Comparison of ENCODE assay signal across 7 mouse cellular contexts in the genomic region with DNA sequence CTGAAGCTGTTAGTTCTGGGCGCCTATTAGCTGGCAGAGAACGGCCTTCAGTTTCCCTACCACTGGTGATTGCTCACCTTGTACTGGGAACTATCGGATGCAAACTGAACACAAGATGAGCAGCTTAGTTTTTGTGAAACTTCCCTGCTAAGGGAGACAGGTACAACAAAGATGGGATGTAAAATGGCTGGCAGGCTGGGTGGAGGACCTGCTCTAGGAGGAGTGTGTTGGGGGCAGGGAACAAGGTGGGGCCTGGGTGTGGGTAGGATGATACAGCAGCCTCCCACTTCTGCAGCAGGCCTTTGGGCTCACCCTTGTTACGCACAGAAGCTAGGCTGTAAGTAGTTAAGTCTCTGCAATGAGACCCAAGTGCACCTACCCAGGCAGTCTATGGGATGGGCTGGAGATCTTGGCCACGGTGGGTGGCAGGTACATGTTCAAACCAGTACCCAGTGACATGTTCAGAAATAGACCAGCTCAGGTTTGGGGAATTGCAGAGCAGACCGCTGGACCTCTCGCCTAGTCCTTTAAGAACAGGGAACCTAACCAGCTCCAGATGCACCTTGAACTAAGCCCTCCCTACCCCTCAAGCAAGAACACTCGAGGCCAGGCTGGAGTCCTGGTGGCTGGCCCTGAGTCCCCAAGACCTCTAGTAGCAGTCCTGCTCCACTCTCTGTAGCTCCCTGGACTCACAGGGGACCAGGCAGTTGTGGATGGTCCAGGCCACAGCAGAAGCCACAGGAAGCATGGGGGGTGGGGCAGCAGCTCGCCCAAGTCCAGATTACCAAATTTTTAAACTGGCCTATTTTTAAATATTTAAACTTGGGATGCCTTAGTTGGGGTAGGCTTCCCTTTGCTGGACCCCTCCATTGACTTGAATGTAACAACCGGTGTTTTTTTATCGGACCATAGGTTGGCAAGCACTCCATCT. TPM values are rescaled to one million over a fixed set of nuclear protein-coding genes. Genes with fewer than 3 reads are reported as not detected.
DNase-seq lines count a peak whose midpoint lies in the region; ATAC-seq and TF ChIP-seq lines count a peak whose summit lies in the region.

No protein-coding gene starts in this region.

- H3K4me3 ChIP-seq in megakaryocyte, embryonic 14.5 days (replicated peaks) = peak overlapping the region; percentile 48
- H3K4me3 ChIP-seq in heart, postnatal 0 days (ENCODE audit: low read depth, low read length) = no peak overlapping the region
- peak overlapping the region; percentile 83; the same call in 1 of the 2 replicates for H3K4me3 ChIP-seq in liver, postnatal 0 days (ENCODE audit: low read depth, low read length)
- no peak overlapping the region for H3K4me3 ChIP-seq in stomach, embryonic 16.5 days (replicated peaks; ENCODE audit: low read length)

- H3K27me3 ChIP-seq in megakaryocyte, embryonic 14.5 days (replicated peaks) = no peaks in the 10 kb centered on the region
- no peaks in the 10 kb centered on the region for H3K27me3 ChIP-seq in heart, postnatal 0 days (ENCODE audit: control insufficient read depth, insufficient read depth, low read length)
- no peaks in the 10 kb centered on the region for H3K27me3 ChIP-seq in liver, postnatal 0 days (ENCODE audit: insufficient read depth, low read length)
- no peaks in the 10 kb centered on the region for H3K27me3 ChIP-seq in stomach, embryonic 16.5 days (ENCODE audit: control insufficient read depth, insufficient read depth, low read length)

- H3K9me3 ChIP-seq in megakaryocyte, embryonic 14.5 days = no peaks in the 10 kb centered on the region
- H3K9me3 ChIP-seq in heart, postnatal 0 days (replicated peaks; ENCODE audit: control insufficient read depth, low read length) = no peaks in the 10 kb centered on the region
- H3K9me3 ChIP-seq in liver, postnatal 0 days (ENCODE audit: low read length) = no peaks in the 10 kb centered on the region
- no peaks in the 10 kb centered on the region for H3K9me3 ChIP-seq in stomach, embryonic 16.5 days (replicated peaks; ENCODE audit: control insufficient read depth, low read length)

- no peak for TF ChIP-seq CTCF in heart, postnatal 0 days (IDR thresholded peaks at IDR 0.05; ENCODE audit: low read depth)
- no peak for TF ChIP-seq CTCF in liver, postnatal 0 days (IDR thresholded peaks at IDR 0.05; ENCODE audit: low read depth)

- DNase-seq in embryo, embryonic 10 days (ENCODE audit: low spot score) = peak; percentile 34
- no peak for DNase-seq in heart, postnatal 0 days (ENCODE audit: low spot score)
- peak; percentile 76 for DNase-seq in liver, postnatal 0 days
- DNase-seq in left cerebral cortex, adult 9 months (ENCODE audit: low spot score in 2 of 2) = no peak

- ATAC-seq in megakaryocyte, adult 5-6 weeks (ENCODE audit: poor library complexity, severe bottlenecking) = no peak
- ATAC-seq in heart, postnatal 0 days (ENCODE audit: insufficient read depth, low read depth) = no peak
- ATAC-seq in liver, postnatal 0 days = peak; percentile 12
- ATAC-seq in stomach, embryonic 16.5 days (ENCODE audit: insufficient read depth, low FRiP score) = no peak

- peaks cover 71% of the 10 kb centered on the region for H3K36me3 ChIP-seq in megakaryocyte, embryonic 14.5 days (replicated peaks; ENCODE audit: low read length)
- H3K36me3 ChIP-seq in heart, postnatal 0 days (replicated peaks; ENCODE audit: control insufficient read depth, insufficient read depth, low read length) = peaks cover 34% of the 10 kb centered on the region
- H3K36me3 ChIP-seq in liver, postnatal 0 days (replicated peaks; ENCODE audit: insufficient read depth, low read length) = peaks cover 41% of the 10 kb centered on the region
- peaks cover 14% of the 10 kb centered on the region for H3K36me3 ChIP-seq in stomach, embryonic 16.5 days (ENCODE audit: control insufficient read depth, insufficient read depth, low read length)

- no peak overlapping the region for H3K4me2 ChIP-seq in heart, postnatal 0 days (ENCODE audit: low read depth, low read length)
- peak overlapping the region; percentile 99 for H3K4me2 ChIP-seq in liver, postnatal 0 days (ENCODE audit: low read depth, low read length)
- H3K4me2 ChIP-seq in stomach, embryonic 16.5 days (ENCODE audit: low read depth, low read length) = peak overlapping the region; percentile 94; the same call in 1 of the 2 replicates

- no peak overlapping the region for H3K9ac ChIP-seq in heart, postnatal 0 days (replicated peaks; ENCODE audit: low read depth, low read length)
- peak overlapping the region; percentile 97 for H3K9ac ChIP-seq in liver, postnatal 0 days (replicated peaks)
- H3K9ac ChIP-seq in stomach, embryonic 16.5 days (ENCODE audit: low read length) = peak overlapping the region; percentile 26; the same call in 1 of the 2 replicates

- TF ChIP-seq EP300 in heart, postnatal 0 days (IDR thresholded peaks at IDR 0.05; ENCODE audit: low read depth) = no peak
- TF ChIP-seq EP300 in liver, postnatal 0 days (IDR thresholded peaks at IDR 0.05; ENCODE audit: low read depth) = no peak

- 44% methylated on average over 11 of the region's 11 CpGs for WGBS in heart, postnatal 0 days
- WGBS in liver, postnatal 0 days (ENCODE audit: insufficient replicate concordance) = 51% methylated on average over 11 of the region's 11 CpGs
- 44% methylated on average over 11 of the region's 11 CpGs for WGBS in stomach, embryonic 16.5 days

- H3K4me1 ChIP-seq in megakaryocyte, embryonic 14.5 days = peaks cover 82% of the 10 kb centered on the region
- H3K4me1 ChIP-seq in heart, postnatal 0 days (ENCODE audit: control insufficient read depth, insufficient read depth) = peaks cover 25% of the 10 kb centered on the region; the same call in 1 of the 2 replicates
- H3K4me1 ChIP-seq in liver, postnatal 0 days (ENCODE audit: insufficient read depth) = peaks cover 54% of the 10 kb centered on the region
- peaks cover 44% of the 10 kb centered on the region for H3K4me1 ChIP-seq in stomach, embryonic 16.5 days (ENCODE audit: control insufficient read depth, insufficient read depth, low read length)

- H3K27ac ChIP-seq in heart, postnatal 0 days (ENCODE audit: low read depth) = peak overlapping the region; percentile 50
- H3K27ac ChIP-seq in liver, postnatal 0 days (ENCODE audit: low read depth) = peak overlapping the region; percentile 99
- H3K27ac ChIP-seq in stomach, embryonic 16.5 days (ENCODE audit: low read length) = peak overlapping the region; percentile 99

RNA-seq across cellular contexts. Expression of a gene that starts 3.5 kb away (rescaled TPM):
- polyA plus RNA-seq in megakaryocyte, embryonic 14.5 days (2012; ENCODE audit: insufficient read depth, low replicate concordance) = 278 and 483 TPM in 2 replicates
- total RNA-seq in megakaryocyte, adult 5-6 weeks (2015) = 172 and 184 TPM in 2 replicates
- total RNA-seq in megakaryocyte, adult 5-6 weeks (2017) = 253 and 263 TPM in 2 replicates
- total RNA-seq in heart, postnatal 0 days (2014; rRNA removed; ENCODE audit: low replicate concordance) = 122 and 128 TPM in 2 replicates
- polyA plus RNA-seq in heart, postnatal 0 days (2015; fragmentation: Nextera tagmentation; extraction: Ambion mirVana) = 63.5 and 65.0 TPM in 2 replicates
- 64.3 and 65.7 TPM in 2 replicates for polyA plus RNA-seq in liver, postnatal 0 days (2015; fragmentation: Nextera tagmentation; extraction: Ambion mirVana)
- 134 and 150 TPM in 2 replicates for polyA plus RNA-seq in stomach, embryonic 16.5 days (2015; fragmentation: Nextera tagmentation; extraction: Ambion mirVana)

RNA-seq across cellular contexts. Expression of a gene that starts 5.6 kb away (rescaled TPM):
- polyA plus RNA-seq in megakaryocyte, embryonic 14.5 days (2012; ENCODE audit: insufficient read depth, low replicate concordance) = 19.7 and 57.2 TPM in 2 replicates
- 32.9 and 35.4 TPM in 2 replicates for total RNA-seq in megakaryocyte, adult 5-6 weeks (2015)
- 12.6 and 20.3 TPM in 2 replicates for total RNA-seq in megakaryocyte, adult 5-6 weeks (2017)
- total RNA-seq in heart, postnatal 0 days (2014; rRNA removed; ENCODE audit: low replicate concordance) = 13.7 and 21.6 TPM in 2 replicates
- 34.7 and 35.8 TPM in 2 replicates for polyA plus RNA-seq in heart, postnatal 0 days (2015; fragmentation: Nextera tagmentation; extraction: Ambion mirVana)
- polyA plus RNA-seq in liver, postnatal 0 days (2015; fragmentation: Nextera tagmentation; extraction: Ambion mirVana) = 27.0 and 27.5 TPM in 2 replicates
- 37.7 and 51.1 TPM in 2 replicates for polyA plus RNA-seq in stomach, embryonic 16.5 days (2015; fragmentation: Nextera tagmentation; extraction: Ambion mirVana)

RNA-seq across cellular contexts. Expression of a gene that starts 22.9 kb away (rescaled TPM):
- polyA plus RNA-seq in megakaryocyte, embryonic 14.5 days (2012; ENCODE audit: insufficient read depth, low replicate concordance) = 6.2 TPM in 1 of 2 replicates, not detected in the other
- total RNA-seq in megakaryocyte, adult 5-6 weeks (2015) = 2.4 and 9.5 TPM in 2 replicates
- not detected in 2 replicates for total RNA-seq in megakaryocyte, adult 5-6 weeks (2017)
- not detected in 2 replicates for total RNA-seq in heart, postnatal 0 days (2014; rRNA removed; ENCODE audit: low replicate concordance)
- polyA plus RNA-seq in heart, postnatal 0 days (2015; fragmentation: Nextera tagmentation; extraction: Ambion mirVana) = not detected in 2 replicates
- not detected in 2 replicates for polyA plus RNA-seq in liver, postnatal 0 days (2015; fragmentation: Nextera tagmentation; extraction: Ambion mirVana)
- polyA plus RNA-seq in stomach, embryonic 16.5 days (2015; fragmentation: Nextera tagmentation; extraction: Ambion mirVana) = 1.2 TPM in 1 of 2 replicates, not detected in the other

RNA-seq across cellular contexts. Expression of a gene that starts 24.7 kb away (rescaled TPM):
- polyA plus RNA-seq in megakaryocyte, embryonic 14.5 days (2012; ENCODE audit: insufficient read depth, low replicate concordance) = 13.5 and 36.4 TPM in 2 replicates
- 12.3 and 14.2 TPM in 2 replicates for total RNA-seq in megakaryocyte, adult 5-6 weeks (2015)
- total RNA-seq in megakaryocyte, adult 5-6 weeks (2017) = 16.4 and 17.5 TPM in 2 replicates
- total RNA-seq in heart, postnatal 0 days (2014; rRNA removed; ENCODE audit: low replicate concordance) = 34.5 and 39.8 TPM in 2 replicates
- 17.0 and 17.8 TPM in 2 replicates for polyA plus RNA-seq in heart, postnatal 0 days (2015; fragmentation: Nextera tagmentation; extraction: Ambion mirVana)
- polyA plus RNA-seq in liver, postnatal 0 days (2015; fragmentation: Nextera tagmentation; extraction: Ambion mirVana) = 8.5 and 8.6 TPM in 2 replicates
- polyA plus RNA-seq in stomach, embryonic 16.5 days (2015; fragmentation: Nextera tagmentation; extraction: Ambion mirVana) = 29.3 and 30.4 TPM in 2 replicates

RNA-seq across cellular contexts. Expression of a gene that starts 28.5 kb away (rescaled TPM):
- not detected in 2 replicates for polyA plus RNA-seq in megakaryocyte, embryonic 14.5 days (2012; ENCODE audit: insufficient read depth, low replicate concordance)
- total RNA-seq in megakaryocyte, adult 5-6 weeks (2015) = 0.02 TPM in 1 of 2 replicates, not detected in the other
- total RNA-seq in megakaryocyte, adult 5-6 weeks (2017) = not detected in 2 replicates
- not detected in 2 replicates for total RNA-seq in heart, postnatal 0 days (2014; rRNA removed; ENCODE audit: low replicate concordance)
- not detected in 2 replicates for polyA plus RNA-seq in heart, postnatal 0 days (2015; fragmentation: Nextera tagmentation; extraction: Ambion mirVana)
- not detected in 2 replicates for polyA plus RNA-seq in liver, postnatal 0 days (2015; fragmentation: Nextera tagmentation; extraction: Ambion mirVana)
- polyA plus RNA-seq in stomach, embryonic 16.5 days (2015; fragmentation: Nextera tagmentation; extraction: Ambion mirVana) = not detected in 2 replicates

Comparison
In these comparisons a context has a peak if more than half of its experiments do, and no peak if none do; other contexts are left out.
1. H3K4me3 ChIP-seq: peak in megakaryocyte, embryonic 14.5 days (single experiment) and liver, postnatal 0 days (single experiment); none in heart, postnatal 0 days (single experiment) and stomach, embryonic 16.5 days (single experiment).
2. DNase-seq: peak in embryo, embryonic 10 days (single experiment) and liver, postnatal 0 days (single experiment); none in heart, postnatal 0 days (single experiment) and left cerebral cortex, adult 9 months (0 of 2).
3. Peak in every context shown above with its lines, with median percentiles within 50 percentile points of each other: H3K27ac ChIP-seq.